Mouse (Mus musculus): ENCODE results near the gene Ythdc1. TPM values are rescaled to one million over a fixed set of nuclear protein-coding genes. Genes with fewer than 3 reads are reported as not detected.

Ythdc1 gene
- 198 TPM for polyA plus RNA-seq (2017; shearing (Covaris generic))

GRCm38 (mm10) chr5:86803962-86804940 is at the start of gene Ythdc1:
Gene Ythdc1 (plus strand): TSS chr5:86804221.

Other genes with a start within 250 kb of the Ythdc1 start
- gene Tmprss11f, start 171.8 kb upstream of the Ythdc1 start, polyA plus RNA-seq (2017; shearing (Covaris generic)) = not detected
- not detected for gene Tmprss11b, start 127.9 kb upstream of the Ythdc1 start, polyA plus RNA-seq (2017; shearing (Covaris generic))
- 0.11 TPM for gene Tmprss11e, start 58.4 kb upstream of the Ythdc1 start, polyA plus RNA-seq (2017; shearing (Covaris generic))
- gene Ugt2b34, start 102.7 kb downstream of the Ythdc1 start, polyA plus RNA-seq (2017; shearing (Covaris generic)) = not detected
- gene Ugt2b1, start 122.3 kb downstream of the Ythdc1 start, polyA plus RNA-seq (2017; shearing (Covaris generic)) = 0.19 TPM
- gene Ugt2b35, start 196.6 kb downstream of the Ythdc1 start, polyA plus RNA-seq (2017; shearing (Covaris generic)) = not detected